Mouse (Mus musculus): Measurements from ENCODE around the gene Mthfd1l. TPM values are rescaled to one million over a fixed set of nuclear protein-coding genes. Genes with fewer than 3 reads are reported as not detected.

Gene Mthfd1l
- polyA plus RNA-seq, 1 experiment = 15.5 TPM

GRCm38 (mm10) chr10:4054589-4054988 lies 81.7 kb downstream of the Mthfd1l start:
- TF ChIP-seq CTCF (IDR thresholded peaks at IDR 0.05; ENCODE audit: control insufficient read depth, insufficient read depth, low read length) (no peak), POLR2A (IDR thresholded peaks at IDR 0.05; ENCODE audit: borderline replicate concordance, control insufficient read depth, low read depth, low read length) (no peak)
- H3K4me1 ChIP-seq (ENCODE audit: control insufficient read depth, insufficient read depth, low read length) = no peaks in the 10 kb centered on the region
- no peak overlapping the region for H3K27ac ChIP-seq (ENCODE audit: control insufficient read depth, insufficient read depth, low read depth, low read length, poor library complexity)
- 84% methylated on average over 1 of the region's 1 CpGs for WGBS
- H3K4me3 ChIP-seq (replicated peaks; ENCODE audit: control insufficient read depth, low read depth, low read length) = no peak overlapping the region

- no peaks in the 10 kb centered on the region for H3K4me1 ChIP-seq (ENCODE audit: control insufficient read depth, insufficient read depth, low read length)
- TF ChIP-seq POLR2A (IDR thresholded peaks at IDR 0.05; ENCODE audit: borderline replicate concordance, control insufficient read depth, low read depth, low read length) (no peak), CTCF (IDR thresholded peaks at IDR 0.05; ENCODE audit: control insufficient read depth, insufficient read depth, low read length) (no peak)
- no peak overlapping the region for H3K4me3 ChIP-seq (replicated peaks; ENCODE audit: control insufficient read depth, low read depth, low read length)
- H3K27ac ChIP-seq (ENCODE audit: control insufficient read depth, insufficient read depth, low read depth, low read length, poor library complexity) = no peak overlapping the region
- 82% methylated on average over 3 of the region's 3 CpGs for WGBS
Observed at GRCm38 (mm10) chr10:4057397-4057796, 84.5 kb downstream of the Mthfd1l start.

- Histone ChIP-seq H3K27ac (ENCODE audit: control insufficient read depth, insufficient read depth, low read depth, low read length, poor library complexity) (no peak overlapping the region), H3K4me1 (ENCODE audit: control insufficient read depth, insufficient read depth, low read length) (no peaks in the 10 kb centered on the region), H3K4me3 (replicated peaks; ENCODE audit: control insufficient read depth, low read depth, low read length) (no peak overlapping the region)
- 83% methylated on average over 5 of the region's 5 CpGs for WGBS
- no peak for TF ChIP-seq POLR2A (IDR thresholded peaks at IDR 0.05; ENCODE audit: borderline replicate concordance, control insufficient read depth, low read depth, low read length)
- TF ChIP-seq CTCF (IDR thresholded peaks at IDR 0.05; ENCODE audit: control insufficient read depth, insufficient read depth, low read length) = no peak
Observed at GRCm38 (mm10) chr10:4057832-4058231, 84.9 kb downstream of the Mthfd1l start.

GRCm38 (mm10) chr10:4061071-4061987 lies 88.4 kb downstream of the Mthfd1l start:
- Histone ChIP-seq H3K27ac (ENCODE audit: control insufficient read depth, insufficient read depth, low read depth, low read length, poor library complexity) (no peak overlapping the region), H3K4me1 (ENCODE audit: control insufficient read depth, insufficient read depth, low read length) (no peaks in the 10 kb centered on the region), H3K4me3 (replicated peaks; ENCODE audit: control insufficient read depth, low read depth, low read length) (no peak overlapping the region)
- TF ChIP-seq CTCF (IDR thresholded peaks at IDR 0.05; ENCODE audit: control insufficient read depth, insufficient read depth, low read length) (no peak), POLR2A (IDR thresholded peaks at IDR 0.05; ENCODE audit: borderline replicate concordance, control insufficient read depth, low read depth, low read length) (no peak)
- 90% methylated on average over 11 of the region's 11 CpGs for WGBS

GRCm38 (mm10) chr10:4063537-4063936 lies 90.6 kb downstream of the Mthfd1l start:
- no peaks in the 10 kb centered on the region for H3K4me1 ChIP-seq (ENCODE audit: control insufficient read depth, insufficient read depth, low read length)
- no peak for TF ChIP-seq CTCF (IDR thresholded peaks at IDR 0.05; ENCODE audit: control insufficient read depth, insufficient read depth, low read length)
- TF ChIP-seq POLR2A (IDR thresholded peaks at IDR 0.05; ENCODE audit: borderline replicate concordance, control insufficient read depth, low read depth, low read length) = no peak
- H3K27ac ChIP-seq (ENCODE audit: control insufficient read depth, insufficient read depth, low read depth, low read length, poor library complexity) = no peak overlapping the region
- 86% methylated on average over 4 of the region's 4 CpGs for WGBS
- H3K4me3 ChIP-seq (replicated peaks; ENCODE audit: control insufficient read depth, low read depth, low read length) = no peak overlapping the region

GRCm38 (mm10) chr10:4065295-4066084 lies 92.6 kb downstream of the Mthfd1l start:
- TF ChIP-seq CTCF (IDR thresholded peaks at IDR 0.05; ENCODE audit: control insufficient read depth, insufficient read depth, low read length) = no peak
- no peak for TF ChIP-seq POLR2A (IDR thresholded peaks at IDR 0.05; ENCODE audit: borderline replicate concordance, control insufficient read depth, low read depth, low read length)
- WGBS = 39% methylated on average over 15 of the region's 15 CpGs
- H3K4me3 ChIP-seq (replicated peaks; ENCODE audit: control insufficient read depth, low read depth, low read length) = no peak overlapping the region
- H3K4me1 ChIP-seq (ENCODE audit: control insufficient read depth, insufficient read depth, low read length) = no peaks in the 10 kb centered on the region
- no peak overlapping the region; the same call in 1 of the 2 replicates for H3K27ac ChIP-seq (ENCODE audit: control insufficient read depth, insufficient read depth, low read depth, low read length, poor library complexity)

GRCm38 (mm10) chr10:4069258-4069826 lies 96.4 kb downstream of the Mthfd1l start:
- WGBS = 79% methylated on average over 7 of the region's 7 CpGs
- peaks cover 2% of the 10 kb centered on the region; the same call in 1 of the 2 replicates for H3K4me1 ChIP-seq (ENCODE audit: control insufficient read depth, insufficient read depth, low read length)
- TF ChIP-seq POLR2A (IDR thresholded peaks at IDR 0.05; ENCODE audit: borderline replicate concordance, control insufficient read depth, low read depth, low read length) = no peak
- no peak overlapping the region for H3K27ac ChIP-seq (ENCODE audit: control insufficient read depth, insufficient read depth, low read depth, low read length, poor library complexity)
- H3K4me3 ChIP-seq (replicated peaks; ENCODE audit: control insufficient read depth, low read depth, low read length) = no peak overlapping the region

GRCm38 (mm10) chr10:4070061-4070460 lies 97.1 kb downstream of the Mthfd1l start:
- Histone ChIP-seq H3K4me3 (replicated peaks; ENCODE audit: control insufficient read depth, low read depth, low read length) (no peak overlapping the region), H3K4me1 (ENCODE audit: control insufficient read depth, insufficient read depth, low read length) (peaks cover 2% of the 10 kb centered on the region; the same call in 1 of the 2 replicates), H3K27ac (ENCODE audit: control insufficient read depth, insufficient read depth, low read depth, low read length, poor library complexity) (no peak overlapping the region)
- no peak for TF ChIP-seq CTCF (IDR thresholded peaks at IDR 0.05; ENCODE audit: control insufficient read depth, insufficient read depth, low read length)
- no peak for TF ChIP-seq POLR2A (IDR thresholded peaks at IDR 0.05; ENCODE audit: borderline replicate concordance, control insufficient read depth, low read depth, low read length)
- 91% methylated on average over 7 of the region's 7 CpGs for WGBS
